ENCODE assay signal across 9 mouse cellular contexts in the genomic region with DNA sequence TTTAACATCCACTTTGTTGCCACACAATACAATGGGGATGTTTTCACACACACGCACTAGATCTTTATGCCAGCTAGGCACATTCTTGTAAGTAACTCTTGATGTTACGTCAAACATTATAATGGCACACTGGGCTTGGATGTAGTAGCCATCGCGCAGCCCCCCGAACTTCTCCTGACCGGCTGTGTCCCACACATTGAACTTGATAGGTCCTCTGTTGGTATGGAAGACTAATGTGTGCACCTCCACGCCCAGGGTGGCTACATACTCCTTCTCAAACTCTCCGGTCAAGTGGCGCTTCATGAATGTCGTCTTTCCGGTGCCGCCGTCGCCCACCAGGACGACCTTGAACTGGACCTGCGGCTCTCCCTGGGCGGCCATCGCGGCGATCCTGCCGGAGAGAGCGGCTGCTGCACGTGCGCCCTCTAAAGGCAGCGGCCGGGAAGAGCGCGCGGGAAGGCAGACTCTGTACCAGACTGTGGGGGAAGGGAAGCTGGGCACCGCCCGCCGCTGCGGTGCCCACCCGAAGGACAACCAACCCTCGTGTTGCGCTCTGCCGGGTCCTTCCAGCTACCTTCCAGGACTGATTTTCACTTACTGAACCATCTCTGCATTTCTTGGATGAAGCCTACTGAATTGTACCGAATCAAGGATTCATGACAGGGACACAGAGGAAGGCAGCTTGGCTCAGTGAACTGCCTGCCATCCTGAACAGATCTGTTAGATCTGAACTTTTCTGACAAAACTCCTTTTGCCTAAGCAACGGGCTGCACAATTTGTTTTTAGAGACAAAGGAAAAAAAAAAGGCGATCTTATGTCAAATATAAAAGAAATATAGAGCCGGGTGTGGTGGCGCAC. TPM values are rescaled to one million over a fixed set of nuclear protein-coding genes. Genes with fewer than 3 reads are reported as not detected.
DNase-seq lines count a peak whose midpoint lies in the region; ATAC-seq lines count a peak whose summit lies in the region.
"Had no signal": no experiment of that assay in that cellular context is flagged by ENCODE, and none has a peak within 500 bp of the region (broad histone marks: within the 10 kb centered on the region; RNA-seq: fewer than 3 reads in every experiment).

Gene Rasl2-9, minus strand, starts transcription at position 402 of the 858 bp plus-strand sequence.

- ATAC-seq in intestine, embryonic 15.5 days, result peak; percentile 96

- 0 out of 2 replicates have a peak within 1 kb of the TSS, but pooled peaks have one; percentile 32 for H3K9ac ChIP-seq in intestine, embryonic 15.5 days

- peak; percentile 91 for DNase-seq in adrenal gland, postnatal 10 days
- peak; percentile 76 for DNase-seq in embryo, embryonic 11 days
- peak; percentile 59 for DNase-seq in gastrocnemius, postnatal 25 days
- DNase-seq in left cerebral cortex, postnatal 10 days (ENCODE audit: extremely low spot score in 1 of 2, low spot score in 2 of 2), result peak; percentile 59 to 88
- DNase-seq in right cerebral cortex, adult 2 months (ENCODE audit: low spot score in 2 of 2), result peak; percentile 71 to 78
- peak; percentile 68 for DNase-seq in urinary bladder, postnatal 25 days (ENCODE audit: low spot score)

- intact Hi-C loops in left cerebral cortex, postnatal 10 days (cut with DNase I), result no loop called here

- 18% methylated on average over 42 of the region's 42 CpGs for WGBS in intestine, embryonic 15.5 days

- H3K4me3 ChIP-seq in intestine, embryonic 15.5 days (replicated peaks), result peak within 1 kb of the TSS; percentile 34
- peak within 1 kb of the TSS; percentile 88 for H3K4me3 ChIP-seq in megakaryocyte, embryonic 14.5 days (replicated peaks)
- H3K4me3 ChIP-seq: myocyte had no signal

- H3K4me1 ChIP-seq in intestine, embryonic 15.5 days (replicated peaks), result no peaks in the 10 kb centered on the region
- H3K4me1 ChIP-seq in megakaryocyte, embryonic 14.5 days, result peaks cover 12% of the 10 kb centered on the region

- H3K4me2 ChIP-seq in intestine, embryonic 15.5 days (replicated peaks), result peak within 1 kb of the TSS; percentile 83

- no peaks in the 10 kb centered on the region for H3K36me3 ChIP-seq in intestine, embryonic 15.5 days
- no peaks in the 10 kb centered on the region for H3K36me3 ChIP-seq in megakaryocyte, embryonic 14.5 days (replicated peaks; ENCODE audit: low read length)

- no peaks in the 10 kb centered on the region for H3K9me3 ChIP-seq in intestine, embryonic 15.5 days
- H3K9me3 ChIP-seq in megakaryocyte, embryonic 14.5 days, result no peaks in the 10 kb centered on the region

- no peaks in the 10 kb centered on the region for H3K27me3 ChIP-seq in intestine, embryonic 15.5 days (replicated peaks)
- H3K27me3 ChIP-seq in megakaryocyte, embryonic 14.5 days (replicated peaks), result peaks cover 17% of the 10 kb centered on the region

- no peak within 1 kb of the TSS for H3K27ac ChIP-seq in intestine, embryonic 15.5 days

RNA-seq across cellular contexts. Expression of gene Rasl2-9, which starts in this region (rescaled TPM):
- 1 to 10 TPM; 2.2 to 3.1 TPM for total RNA-seq in adrenal gland, postnatal 10 days (2021)
- total RNA-seq in gastrocnemius, postnatal 25 days (2021), result 1 to 10 TPM; 2.8 to 3.0 TPM
- 0.31 and 0.56 TPM in 2 replicates for polyA plus RNA-seq in intestine, embryonic 15.5 days (2015; fragmentation: Nextera tagmentation; extraction: Ambion mirVana)
- under 1 TPM in 1 of 2 experiments, not detected in 1; 0.71 TPM for total RNA-seq in left cerebral cortex, postnatal 10 days (2021)
- not detected in 2 replicates for polyA plus RNA-seq in megakaryocyte, embryonic 14.5 days (2012; ENCODE audit: insufficient read depth, low replicate concordance)

Comparison
In these comparisons a context has a peak if more than half of its experiments do, and no peak if none do; other contexts are left out.
1. Peak in ATAC-seq, H3K4me3 ChIP-seq, H3K9ac ChIP-seq and H3K4me2 ChIP-seq in intestine, embryonic 15.5 days; RNA of the gene not detected or under 1 TPM.
2. Peak in DNase-seq in left cerebral cortex, postnatal 10 days; RNA of the gene not detected or under 1 TPM.